Mouse (Mus musculus) gastrocnemius, postnatal 10 days (tissue): ENCODE data around the gene Tekt3. TPM values are rescaled to one million over a fixed set of nuclear protein-coding genes. Genes with fewer than 3 reads are reported as not detected.

Source experiments
- DNase-seq: peaks from one replicate; pipeline ENCODE4 v3.0.0; 2021; ENCODE audit warnings: mixed read lengths
- total RNA-seq, 2 experiments: library from RNA; stranded (reverse); gene quantifications; 2 replicates each; pipeline ENCODE4 v1.2.3; 2021

Gene Tekt3
- total RNA-seq, 2 experiments from 2014 or later, result not detected

- peak; percentile 67 for DNase-seq
Observed at GRCm38 (mm10) chr11:63125832-63126456, 64.5 kb downstream of the Tekt3 start.

GRCm38 (mm10) chr11:63126976-63127375, 65.5 kb downstream of the Tekt3 start:
- no peak for DNase-seq

DNA sequence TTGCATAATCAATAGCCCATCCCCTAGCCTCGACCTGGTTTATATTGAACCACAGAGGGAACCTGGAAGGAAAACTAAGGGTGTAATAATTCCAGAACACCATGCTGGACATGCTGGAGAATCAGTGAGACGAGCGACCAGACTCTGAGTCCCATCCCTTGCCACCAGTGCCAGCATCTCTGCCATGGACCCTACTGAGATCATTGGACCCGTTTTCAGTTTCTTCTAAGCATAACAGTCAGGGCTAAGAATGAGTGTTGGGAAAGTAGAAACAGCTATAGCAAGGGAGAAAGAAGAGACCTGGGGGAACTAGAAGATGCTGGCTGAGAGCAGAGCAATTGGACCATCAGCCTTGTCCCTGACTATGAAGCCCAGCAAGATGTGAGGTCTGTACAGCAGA, 66.1 kb downstream of the Tekt3 start:
- DNase-seq, result no peak

GRCm38 (mm10) chr11:63128784-63129183, 67.3 kb downstream of the Tekt3 start, which contains the start of gene Pmp22:
TSS of gene Pmp22 (plus strand) at chr11:63128982.
- peak; percentile 52 for DNase-seq

DNA sequence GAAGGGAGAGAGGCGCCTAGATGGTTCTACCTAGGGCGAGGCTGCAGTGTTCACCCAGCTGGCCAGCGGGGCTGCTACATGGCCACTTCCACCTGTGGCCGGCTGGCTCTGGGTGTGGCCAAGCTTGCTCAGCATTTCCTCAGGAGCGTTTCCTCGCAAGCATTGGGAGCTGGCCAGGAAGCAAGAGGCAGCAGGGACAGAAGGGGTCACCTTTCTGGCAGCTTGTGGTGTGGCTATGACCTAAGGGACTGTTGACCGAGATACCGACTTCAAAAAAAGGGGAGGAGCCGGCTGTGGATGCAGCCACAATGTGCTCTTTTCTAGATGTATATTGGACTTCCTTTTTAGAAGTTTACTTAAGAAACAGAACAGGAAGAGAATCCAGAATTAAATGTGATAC, 67.9 kb downstream of the Tekt3 start:
- DNase-seq, result peak; percentile 49

DNA sequence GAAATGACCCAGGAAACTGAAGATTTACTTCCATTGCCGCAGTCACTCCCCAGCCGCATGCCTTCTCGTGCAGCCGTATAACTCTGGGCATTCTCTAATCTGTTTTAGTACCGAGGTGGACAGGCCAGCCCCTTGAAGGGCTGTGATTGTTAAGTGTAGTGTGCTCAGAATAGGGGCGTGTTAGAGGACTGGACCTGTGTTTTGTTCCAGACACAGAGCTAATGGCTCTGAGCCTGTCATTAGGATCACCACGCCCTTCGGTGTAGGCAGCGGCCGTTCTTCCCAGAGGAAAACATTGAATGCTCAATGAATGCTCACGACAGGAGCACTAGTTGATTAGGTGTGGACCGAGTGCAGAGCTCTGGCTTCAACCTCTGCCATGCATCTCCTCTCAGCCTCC, 68.4 kb downstream of the Tekt3 start:
- DNase-seq, result no peak

- peak; percentile 83 for DNase-seq
Observed at GRCm38 (mm10) chr11:63130497-63130896, 69.0 kb downstream of the Tekt3 start.

DNA sequence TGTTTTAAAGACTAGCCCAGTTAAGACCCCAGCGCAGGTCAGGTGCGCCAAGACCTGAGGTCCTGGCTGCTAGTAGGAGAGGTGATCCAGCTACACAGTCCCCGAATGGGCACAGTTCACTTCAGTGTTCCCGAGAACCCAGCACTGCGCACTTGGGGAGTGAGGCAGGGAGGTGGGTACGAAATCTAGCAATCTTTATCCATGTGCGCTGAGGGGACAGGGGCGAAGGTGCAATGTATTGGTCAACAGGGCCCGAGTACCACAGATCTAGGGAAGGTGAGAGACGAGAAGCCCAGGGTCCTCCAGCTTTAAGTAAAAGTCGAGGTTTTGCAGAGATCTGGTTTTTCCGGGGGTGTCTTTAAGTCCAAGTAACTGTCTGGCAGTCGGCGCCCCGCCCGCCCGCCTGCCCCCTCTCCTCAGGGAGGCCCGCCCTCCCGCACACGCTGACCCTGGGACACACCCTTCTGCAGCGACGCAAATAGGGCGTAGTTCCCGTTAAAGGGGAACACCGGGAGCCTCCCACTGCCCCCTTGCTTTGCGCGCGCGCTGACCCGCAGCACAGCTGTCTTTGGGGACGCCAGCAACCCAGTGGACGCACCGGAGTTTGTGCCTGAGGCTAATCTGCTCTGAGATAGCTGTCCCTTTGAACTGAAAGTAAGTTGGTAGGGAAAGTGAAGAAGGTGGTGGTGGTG, 69.7 kb downstream of the Tekt3 start:
- DNase-seq, result peak; percentile 72

DNA sequence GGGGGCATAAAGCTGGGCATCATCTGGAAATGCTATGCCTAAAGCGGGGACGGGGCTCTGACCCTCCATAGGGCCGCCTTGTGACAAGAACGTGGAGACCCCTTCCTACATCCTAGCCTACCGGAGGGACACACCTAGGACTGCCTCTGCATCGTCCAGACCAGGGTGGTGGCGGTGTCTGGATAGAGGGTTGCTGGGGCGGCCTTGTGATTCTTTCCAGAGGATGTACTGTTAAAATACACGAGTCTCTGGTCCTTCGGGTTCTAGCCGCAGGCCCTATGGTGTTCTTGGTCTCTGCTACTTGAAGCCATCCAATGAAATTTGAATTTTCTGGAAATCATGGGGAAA, 70.2 kb downstream of the Tekt3 start:
- DNase-seq, result no peak

DNA sequence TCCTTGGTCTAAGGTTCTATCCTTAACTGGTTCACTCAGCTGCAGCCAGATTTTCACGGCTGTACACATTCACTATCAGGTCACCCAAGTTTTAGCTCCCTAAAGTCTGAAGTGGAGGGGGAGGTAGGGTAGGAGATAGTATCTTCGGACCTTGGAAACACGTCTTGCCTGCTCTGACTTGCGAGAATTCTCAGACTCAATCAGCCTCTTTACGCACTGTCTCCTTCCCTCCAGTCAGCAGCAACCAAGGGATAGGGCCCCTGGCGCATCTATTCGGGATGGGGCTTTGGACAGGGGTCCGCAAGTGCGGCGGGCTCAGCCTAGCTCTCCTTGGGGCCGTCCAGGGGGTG, 70.7 kb downstream of the Tekt3 start:
- no peak for DNase-seq

GRCm38 (mm10) chr11:63132501-63133435, 71.3 kb downstream of the Tekt3 start:
- DNase-seq, result peak; percentile 83

DNA sequence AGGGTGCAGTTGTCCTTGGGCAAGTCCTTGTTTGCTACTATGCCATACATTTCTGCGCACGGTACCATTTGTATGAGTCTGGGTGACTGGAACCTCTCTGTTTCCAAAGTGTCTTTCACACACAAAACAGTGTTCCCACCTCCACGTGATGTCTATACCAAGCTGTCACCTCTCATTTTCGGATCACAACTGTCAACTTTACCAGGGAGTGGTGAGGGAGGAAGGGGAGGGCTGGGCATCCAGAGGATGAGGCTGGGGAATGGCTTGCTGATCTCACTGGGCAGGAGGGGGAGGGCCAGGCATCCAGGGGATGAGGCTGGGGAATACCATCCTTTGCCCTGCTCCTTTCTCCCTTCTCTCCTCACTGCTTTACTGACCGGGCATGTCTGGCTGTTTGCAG, 72.6 kb downstream of the Tekt3 start:
- no peak for DNase-seq

DNA sequence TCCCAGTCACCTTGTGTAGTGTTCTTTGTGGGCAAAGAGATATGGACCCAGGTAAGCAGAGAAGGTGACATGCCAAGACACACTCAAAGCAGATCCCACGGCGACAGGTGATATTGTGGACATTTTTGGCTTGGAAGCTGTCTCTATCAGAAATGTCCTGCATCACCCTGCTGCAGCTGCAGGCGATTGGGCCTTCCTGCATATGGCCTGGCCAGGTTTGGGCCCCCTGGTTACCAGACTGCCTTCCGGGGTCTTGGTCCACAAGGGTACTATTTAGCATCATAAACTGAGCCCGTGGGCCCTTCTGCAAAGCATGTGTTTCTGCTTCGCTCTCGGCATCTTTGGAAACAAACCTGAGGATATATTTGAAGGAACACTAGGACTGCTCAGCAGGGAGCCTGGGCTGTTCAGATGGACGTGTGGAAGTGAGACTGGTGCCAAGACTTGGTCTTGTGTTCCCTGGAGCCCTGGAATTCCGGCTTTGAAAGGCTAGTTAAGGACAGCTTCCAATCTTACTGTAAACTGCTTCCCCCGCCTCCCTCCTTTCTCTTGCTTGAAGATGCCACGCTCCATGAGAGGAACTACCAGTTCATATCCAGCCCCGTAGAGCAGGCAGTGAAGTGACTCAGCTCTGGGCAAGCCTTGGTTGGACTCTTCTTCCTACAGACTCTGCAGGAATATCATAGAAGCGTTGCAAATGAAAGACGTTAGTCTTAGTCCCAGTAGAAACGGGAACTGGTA, 73.5 kb downstream of the Tekt3 start:
- DNase-seq, result no peak

DNA sequence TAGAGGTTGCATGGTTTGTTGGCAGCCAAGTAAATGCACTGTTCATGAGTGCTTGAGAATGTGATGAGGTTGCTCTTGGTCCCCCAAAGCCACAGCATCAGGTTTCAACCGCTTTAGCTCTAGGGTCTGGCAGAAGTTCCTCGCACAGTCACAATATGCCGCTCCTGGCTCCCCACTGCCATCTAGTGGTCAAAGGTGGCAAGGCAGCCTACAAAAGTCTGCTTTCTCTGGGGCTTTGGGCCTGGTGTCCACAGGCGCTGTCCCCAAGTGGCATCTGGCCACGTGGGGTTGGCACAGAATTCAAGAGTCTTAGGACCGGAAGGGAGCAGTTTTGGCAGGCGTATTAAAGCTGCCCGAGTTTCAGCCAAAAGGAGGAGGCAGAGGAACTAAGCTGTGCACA, 74.2 kb downstream of the Tekt3 start:
- DNase-seq, result peak; percentile 98

- no peak for DNase-seq
Observed at GRCm38 (mm10) chr11:63136205-63136604, 74.8 kb downstream of the Tekt3 start.

- no peak for DNase-seq
Observed at GRCm38 (mm10) chr11:63136836-63137416, 75.5 kb downstream of the Tekt3 start.

- DNase-seq, result no peak
Observed at GRCm38 (mm10) chr11:63138739-63139138, 77.3 kb downstream of the Tekt3 start.

DNA sequence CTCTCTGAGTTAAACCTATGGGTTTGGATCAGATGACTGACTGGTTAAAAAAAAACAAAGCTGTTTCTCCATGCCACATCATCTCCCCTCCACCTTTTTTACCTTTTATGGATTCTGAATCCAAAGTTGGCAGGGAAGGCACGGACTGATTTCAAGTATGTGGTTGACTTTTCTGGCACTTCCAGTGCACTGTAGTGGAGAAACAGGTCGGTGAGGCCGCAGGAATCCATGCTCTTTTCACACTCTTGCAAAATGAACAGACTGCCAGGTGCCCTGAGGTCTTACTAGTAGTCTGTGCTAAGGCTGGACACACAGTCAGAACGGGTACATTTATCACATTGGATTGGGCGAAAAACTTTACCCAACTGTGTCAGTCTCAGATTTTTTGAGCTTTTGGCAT, 80.9 kb downstream of the Tekt3 start:
- no peak for DNase-seq

DNA sequence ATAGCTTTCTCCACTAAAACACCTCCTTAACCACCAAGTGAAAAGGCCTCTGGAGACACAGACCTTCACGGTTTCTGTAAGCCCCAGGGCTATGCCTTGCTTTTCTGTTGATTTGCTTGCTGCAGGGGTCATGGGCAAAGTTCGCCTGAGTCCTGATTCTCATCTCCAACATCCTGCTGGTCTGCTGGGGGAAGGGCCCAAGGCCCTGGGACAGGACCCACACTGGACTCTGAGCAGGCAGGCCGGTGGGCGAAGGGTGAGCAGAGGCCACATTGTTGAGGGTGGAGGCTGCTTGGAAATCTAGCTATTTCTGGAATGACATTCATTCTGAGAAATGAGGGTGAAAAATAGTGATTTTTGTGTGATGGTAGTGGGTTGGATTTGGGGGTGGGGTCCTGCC, 81.4 kb downstream of the Tekt3 start:
- no peak for DNase-seq

GRCm38 (mm10) chr11:63143486-63143885, 82.0 kb downstream of the Tekt3 start:
- no peak for DNase-seq
